Mouse (Mus musculus): ENCODE measurements at regions not wholly inside any gene's neighbourhood (a gene's known extent, or its start where the extent isn't known, plus 50 kb on each side); places are given as distances from the start of the nearest gene placed in this dataset.

GRCm38 (mm10) chr14:87844120-87844519, 427.7 kb downstream of the Tdrd3 start:
- ChIA-PET CTCF (no interaction called here), POLR2A (no interaction called here)

DNA sequence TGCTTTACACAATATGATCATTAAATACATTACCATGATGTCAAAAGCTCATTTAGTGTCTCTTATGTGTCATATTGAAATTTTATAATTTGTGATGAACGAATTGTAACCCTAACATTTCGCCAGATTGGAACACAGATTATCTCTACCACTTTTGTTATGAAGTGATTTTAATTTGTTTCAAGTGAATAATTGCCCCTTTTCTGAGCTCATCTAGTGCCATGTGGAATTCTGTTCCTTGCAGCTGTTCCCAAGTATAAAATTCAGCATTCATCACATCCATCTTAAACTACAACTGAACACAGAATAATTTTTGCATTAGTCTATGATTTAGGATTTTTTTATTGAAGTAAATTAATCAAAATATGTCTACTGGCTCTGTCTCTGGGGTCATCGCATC, 445.0 kb downstream of the Tdrd3 start:
- ChIA-PET POLR2A (no interaction called here), CTCF (no interaction called here)

DNA sequence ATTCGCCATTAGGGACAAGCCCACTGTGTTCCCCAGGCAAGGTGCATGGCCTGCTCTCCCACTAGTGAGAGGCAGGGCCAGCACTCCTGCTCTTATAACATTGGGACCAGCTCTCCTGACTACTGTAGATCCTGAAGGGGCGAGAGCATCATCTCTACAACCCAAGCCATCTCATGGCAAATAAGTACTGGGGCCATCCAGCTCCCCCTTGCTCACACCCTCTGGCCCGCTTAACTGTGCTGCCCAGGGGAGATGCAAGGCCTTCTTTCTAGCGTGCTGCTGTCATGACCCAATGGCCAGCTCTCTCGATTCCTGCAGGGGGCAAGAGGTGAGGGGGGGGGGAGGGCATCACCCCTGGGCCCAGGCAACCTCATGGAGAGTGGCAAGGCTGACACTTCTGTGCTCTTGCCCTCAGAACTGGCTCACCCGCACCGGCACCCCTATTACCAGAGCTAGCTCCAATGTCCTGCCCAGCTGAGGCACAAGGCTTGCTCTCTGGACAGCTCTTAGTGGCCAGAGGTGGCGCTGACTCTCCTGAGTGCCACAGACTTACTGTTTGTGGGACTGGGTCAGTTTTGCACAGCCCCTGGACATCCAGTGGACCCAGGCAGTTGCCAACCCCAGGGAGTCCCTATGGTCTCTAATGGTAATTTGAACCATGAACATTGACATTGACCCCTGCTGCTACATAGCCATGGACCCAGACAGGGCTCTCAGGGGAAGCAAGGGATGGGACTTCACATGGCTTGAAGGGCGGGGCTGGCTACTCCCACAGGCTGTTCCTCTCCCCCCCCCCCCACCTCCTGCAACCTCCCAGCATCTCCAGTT, 448.2 kb downstream of the Tdrd3 start:
- POLR2A ChIA-PET: no interaction called here

GRCm38 (mm10) chr14:87865216-87866202, 449.1 kb downstream of the Tdrd3 start:
- POLR2A ChIA-PET: no interaction called here
- CTCF ChIA-PET: interaction anchor here in 1 of 4 experiments (0.7 kb wide), 1 partner anchor 44 kb away, joined by 3 read pairs; no protein-coding TSS in a partner anchor

More for the DNA sequence above, 448.2 kb downstream of the Tdrd3 start:
- CTCF ChIA-PET: no interaction called here

DNA sequence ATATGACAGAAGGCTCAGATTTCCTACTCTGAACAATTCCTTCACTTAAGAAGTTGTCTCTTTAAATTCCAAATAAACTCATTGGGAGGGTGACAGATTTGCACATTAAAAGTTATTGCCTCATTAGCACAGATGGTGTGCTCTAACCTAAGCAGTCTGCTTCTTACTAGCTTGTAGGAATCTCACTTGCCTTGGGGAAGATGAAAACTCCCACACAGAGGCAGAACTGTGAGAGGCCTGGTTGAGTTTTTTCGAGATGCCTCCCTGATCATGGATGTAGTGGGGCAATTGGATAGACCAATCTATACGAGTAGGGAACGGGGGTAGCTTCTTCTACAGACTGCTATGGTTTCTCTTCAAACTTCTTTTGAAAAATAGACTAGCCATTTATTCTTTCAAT, 485.3 kb downstream of the Tdrd3 start:
- POLR2A ChIA-PET: no interaction called here
- CTCF ChIA-PET: no interaction called here

DNA sequence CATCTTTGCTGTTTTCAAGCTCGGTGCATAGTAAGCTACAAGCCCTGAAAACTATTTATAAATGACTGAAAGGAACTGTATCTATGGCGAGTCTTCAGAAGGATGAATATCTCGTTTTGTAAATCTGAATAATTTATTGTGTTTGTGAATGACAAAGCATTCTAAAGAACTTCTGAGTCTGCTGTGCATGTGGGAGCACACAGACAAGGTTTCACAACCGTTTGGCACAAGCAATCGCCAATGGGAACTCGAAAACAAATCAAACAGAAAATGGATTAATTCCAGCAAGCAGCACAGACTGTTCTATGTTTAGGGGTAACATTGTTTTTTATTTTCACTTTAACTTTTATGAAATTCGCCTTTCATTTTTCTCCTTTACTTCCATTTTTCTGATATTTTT, 486.0 kb downstream of the Tdrd3 start:
- ChIA-PET POLR2A (no interaction called here), CTCF (no interaction called here)
